11 mouse cellular contexts compared by ENCODE assay signal in genomic region chr9:33790617-33791016, GRCm38 (mm10).
DNase-seq lines count a peak whose midpoint lies in the region; ATAC-seq lines count a peak whose summit lies in the region.
"Had no signal": no experiment of that assay in that cellular context is flagged by ENCODE, and none has a peak within 500 bp of the region (broad histone marks: within the 10 kb centered on the region; RNA-seq: fewer than 3 reads in every experiment).

No protein-coding gene starts in this region.

- 68% methylated on average over 4 of the region's 4 CpGs for WGBS in hindbrain, embryonic 11.5 days
- WGBS in hindbrain, embryonic 13.5 days, result 48% methylated on average over 4 of the region's 4 CpGs

- no peaks in the 10 kb centered on the region for H3K36me3 ChIP-seq in hindbrain, embryonic 11.5 days (ENCODE audit: control insufficient read depth, insufficient read depth, low read length)
- no peaks in the 10 kb centered on the region for H3K36me3 ChIP-seq in hindbrain, embryonic 13.5 days
- H3K36me3 ChIP-seq: liver, embryonic 12.5 days had no signal

- intact Hi-C loops in gastrocnemius, postnatal 14 days (cut with DNase I; ENCODE audit: low total_unique reads), result no loop called here

- no peak overlapping the region for H3K9ac ChIP-seq in hindbrain, embryonic 11.5 days (ENCODE audit: low read depth, low read length)
- H3K9ac ChIP-seq in hindbrain, embryonic 13.5 days, result no peak overlapping the region
- H3K9ac ChIP-seq: liver, embryonic 12.5 days had no signal

- no peaks in the 10 kb centered on the region for H3K4me1 ChIP-seq in hindbrain, embryonic 11.5 days (replicated peaks; ENCODE audit: control insufficient read depth, insufficient read depth, low read length)
- H3K4me1 ChIP-seq in hindbrain, embryonic 13.5 days (replicated peaks), result peaks cover 5% of the 10 kb centered on the region; the same call in 1 of the 2 replicates
- H3K4me1 ChIP-seq: liver, embryonic 12.5 days had no signal

- no peaks in the 10 kb centered on the region for H3K27me3 ChIP-seq in hindbrain, embryonic 11.5 days (ENCODE audit: control insufficient read depth, insufficient read depth, low read length)
- H3K27me3 ChIP-seq in hindbrain, embryonic 13.5 days, result no peaks in the 10 kb centered on the region
- H3K27me3 ChIP-seq: liver, embryonic 12.5 days had no signal

- 0 out of 2 replicates have a peak, but pooled peaks have one; percentile 22 for ATAC-seq in hindbrain, embryonic 11.5 days (ENCODE audit: low FRiP score)
- ATAC-seq in hindbrain, embryonic 13.5 days (ENCODE audit: low FRiP score), result no peak
- peak; percentile 100 for ATAC-seq in frontal cortex, adult (ENCODE audit: low TSS enrichment)
- no peak for ATAC-seq in inflammation-experienced regulatory T-cells, adult 6 months
- ATAC-seq: liver, embryonic 12.5 days had no signal

- H3K27ac ChIP-seq in hindbrain, embryonic 11.5 days (ENCODE audit: low read depth, low read length), result no peak overlapping the region
- H3K27ac ChIP-seq in hindbrain, embryonic 13.5 days, result no peak overlapping the region
- H3K27ac ChIP-seq: liver, embryonic 12.5 days; stomach, postnatal 0 days had no signal

- no peak for DNase-seq in hindbrain, embryonic 11.5 days (ENCODE audit: low spot score)
- peak; percentile 9 to 71 for DNase-seq in layer of hippocampus, postnatal 14 days (ENCODE audit: low spot score in 2 of 2)
- DNase-seq in right cerebral cortex, postnatal 10 days (ENCODE audit: low spot score in 2 of 2), result peak; percentile 52 to 67
- DNase-seq in gastrocnemius, postnatal 14 days, result no peak
- DNase-seq in kidney, postnatal 36 days, result no peak
- DNase-seq: heart, adult 11 months had no signal

- no peak overlapping the region for H3K4me3 ChIP-seq in hindbrain, embryonic 11.5 days (ENCODE audit: low read depth, low read length)
- H3K4me3 ChIP-seq in hindbrain, embryonic 13.5 days, result no peak overlapping the region
- H3K4me3 ChIP-seq: liver, embryonic 12.5 days had no signal

- no peak overlapping the region for H3K4me2 ChIP-seq in hindbrain, embryonic 11.5 days (replicated peaks; ENCODE audit: low read depth, low read length)
- H3K4me2 ChIP-seq in hindbrain, embryonic 13.5 days, result no peak overlapping the region
- H3K4me2 ChIP-seq: liver, embryonic 12.5 days had no signal

- no peaks in the 10 kb centered on the region for H3K9me3 ChIP-seq in hindbrain, embryonic 11.5 days (ENCODE audit: control insufficient read depth, low read length)
- H3K9me3 ChIP-seq in hindbrain, embryonic 13.5 days, result no peaks in the 10 kb centered on the region
- H3K9me3 ChIP-seq: liver, embryonic 12.5 days had no signal

Comparison
In these comparisons a context has a peak if more than half of its experiments do, and no peak if none do; other contexts are left out.
1. ATAC-seq: peak in hindbrain, embryonic 11.5 days (single experiment) and frontal cortex, adult (single experiment); none in hindbrain, embryonic 13.5 days (single experiment) and inflammation-experienced regulatory T-cells, adult 6 months (single experiment).
2. DNase-seq: peak in layer of hippocampus, postnatal 14 days (2 of 2) and right cerebral cortex, postnatal 10 days (2 of 2); none in hindbrain, embryonic 11.5 days (single experiment), gastrocnemius, postnatal 14 days (single experiment) and kidney, postnatal 36 days (0 of 2).